ENCODE assay signal across 19 mouse cellular contexts in the genomic region with DNA sequence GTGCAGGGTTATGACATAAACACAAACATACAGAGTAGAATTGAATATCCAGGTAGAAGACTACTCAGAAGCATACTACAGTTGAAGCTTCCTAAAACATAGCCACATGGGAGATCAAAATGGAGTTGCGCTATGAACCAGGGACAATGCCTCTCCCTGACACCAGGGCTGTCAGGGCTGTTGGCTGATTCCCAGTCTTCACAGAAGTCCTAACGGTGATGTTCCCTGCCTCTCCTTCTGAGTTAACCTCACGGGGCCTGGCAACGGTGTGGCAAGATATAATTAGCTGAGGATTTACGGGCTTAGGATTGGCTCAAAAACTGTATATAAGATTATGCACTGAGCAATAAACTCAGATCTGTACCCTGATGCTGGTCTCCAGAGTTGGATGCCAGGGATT.
DNase-seq lines count a peak whose midpoint lies in the region; ATAC-seq and TF ChIP-seq lines count a peak whose summit lies in the region.
"Had no signal": no experiment of that assay in that cellular context is flagged by ENCODE, and none has a peak within 500 bp of the region (broad histone marks: within the 10 kb centered on the region; RNA-seq: fewer than 3 reads in every experiment).

No protein-coding gene starts in this region.

- H3K9ac ChIP-seq in hindbrain, embryonic 13.5 days: no peak overlapping the region
- no peak overlapping the region for H3K9ac ChIP-seq in hindbrain, postnatal 0 days (replicated peaks; ENCODE audit: low read length)
- no peak overlapping the region for H3K9ac ChIP-seq in neural tube, embryonic 13.5 days
- H3K9ac ChIP-seq: embryonic facial prominence, embryonic 12.5 days; embryonic facial prominence, embryonic 15.5 days; hindbrain, embryonic 15.5 days; intestine, embryonic 15.5 days had no signal

- TF ChIP-seq CTCF in cerebellum, adult 2 months (IDR thresholded peaks at IDR 0.05; ENCODE audit: borderline replicate concordance, insufficient read depth, low read depth, low read length): no peak
- TF ChIP-seq CTCF in hindbrain, postnatal 0 days (IDR thresholded peaks at IDR 0.05; ENCODE audit: low read depth): no peak
- no peak for TF ChIP-seq CTCF in brain, embryonic 14.5 days (IDR thresholded peaks at IDR 0.05; ENCODE audit: borderline replicate concordance, extremely low read depth, insufficient read depth, insufficient read length)

- no peaks in the 10 kb centered on the region for H3K9me3 ChIP-seq in hindbrain, embryonic 13.5 days
- no peaks in the 10 kb centered on the region for H3K9me3 ChIP-seq in hindbrain, postnatal 0 days (ENCODE audit: low read length)
- no peaks in the 10 kb centered on the region for H3K9me3 ChIP-seq in neural tube, embryonic 13.5 days
- H3K9me3 ChIP-seq: embryonic facial prominence, embryonic 12.5 days; embryonic facial prominence, embryonic 15.5 days; hindbrain, embryonic 15.5 days; intestine, embryonic 15.5 days had no signal

- no peaks in the 10 kb centered on the region for H3K36me3 ChIP-seq in hindbrain, embryonic 13.5 days
- no peaks in the 10 kb centered on the region for H3K36me3 ChIP-seq in hindbrain, postnatal 0 days (ENCODE audit: insufficient read depth, low read length)
- H3K36me3 ChIP-seq in neural tube, embryonic 13.5 days: no peaks in the 10 kb centered on the region
- H3K36me3 ChIP-seq: embryonic facial prominence, embryonic 12.5 days; embryonic facial prominence, embryonic 15.5 days; hindbrain, embryonic 15.5 days; intestine, embryonic 15.5 days had no signal

- DNase-seq in cerebellum, postnatal 10 days: peak; percentile 17 to 26
- DNase-seq in cerebellum, adult 2 months: no peak
- DNase-seq in hindbrain, postnatal 0 days (ENCODE audit: low spot score): no peak
- no peak for DNase-seq in neural tube, embryonic 10.5 days (ENCODE audit: extremely low spot score, low spot score)
- DNase-seq in brain, embryonic 14.5 days (ENCODE audit: low read depth): peak; percentile 35
- DNase-seq: adrenal gland, adult 8-10 months; adrenal gland, postnatal 25 days; cerebellum, adult 18-20 months; gastrocnemius, postnatal 10 days; gastrocnemius, postnatal 36 days had no signal

- H3K4me1 ChIP-seq in cerebellum, adult 2 months (ENCODE audit: control insufficient read depth, insufficient read depth, low read length): peaks cover 3% of the 10 kb centered on the region
- H3K4me1 ChIP-seq in hindbrain, embryonic 13.5 days (replicated peaks): no peaks in the 10 kb centered on the region
- no peaks in the 10 kb centered on the region for H3K4me1 ChIP-seq in hindbrain, postnatal 0 days (ENCODE audit: insufficient read depth, low read length)
- peaks cover 11% of the 10 kb centered on the region; the same call in 1 of the 2 replicates for H3K4me1 ChIP-seq in neural tube, embryonic 13.5 days (replicated peaks)
- H3K4me1 ChIP-seq: embryonic facial prominence, embryonic 12.5 days; embryonic facial prominence, embryonic 15.5 days; intestine, embryonic 15.5 days had no signal

- no peak overlapping the region for H3K4me3 ChIP-seq in cerebellum, adult 2 months (replicated peaks; ENCODE audit: insufficient read depth, low read depth, low read length)
- no peak overlapping the region for H3K4me3 ChIP-seq in hindbrain, embryonic 13.5 days
- no peak overlapping the region for H3K4me3 ChIP-seq in hindbrain, postnatal 0 days (ENCODE audit: low read length)
- H3K4me3 ChIP-seq in neural tube, embryonic 13.5 days: no peak overlapping the region
- H3K4me3 ChIP-seq: embryonic facial prominence, embryonic 12.5 days; embryonic facial prominence, embryonic 15.5 days; hindbrain, embryonic 15.5 days; intestine, embryonic 15.5 days had no signal

- TF ChIP-seq POLR2A in cerebellum, adult 2 months (IDR thresholded peaks at IDR 0.05; ENCODE audit: borderline replicate concordance, insufficient read depth, low read length): no peak
- no peak for TF ChIP-seq POLR2A in brain, embryonic 14.5 days (IDR thresholded peaks at IDR 0.05; ENCODE audit: borderline replicate concordance, extremely low read depth, insufficient read depth, insufficient read length, poor library complexity, severe bottlenecking)

- H3K27me3 ChIP-seq in cerebellum, adult 2 months (ENCODE audit: control insufficient read depth, insufficient read depth, low read length): no peaks in the 10 kb centered on the region
- no peaks in the 10 kb centered on the region for H3K27me3 ChIP-seq in hindbrain, embryonic 13.5 days
- no peaks in the 10 kb centered on the region for H3K27me3 ChIP-seq in hindbrain, postnatal 0 days (ENCODE audit: insufficient read depth, low read length)
- H3K27me3 ChIP-seq in neural tube, embryonic 13.5 days: no peaks in the 10 kb centered on the region
- H3K27me3 ChIP-seq: embryonic facial prominence, embryonic 12.5 days; embryonic facial prominence, embryonic 15.5 days; hindbrain, embryonic 15.5 days; intestine, embryonic 15.5 days had no signal

- WGBS in cerebellum, adult 2 months: 17% methylated on average over 5 of the region's 5 CpGs
- WGBS in hindbrain, embryonic 13.5 days: 68% methylated on average over 5 of the region's 5 CpGs
- 47% methylated on average over 5 of the region's 5 CpGs for WGBS in hindbrain, postnatal 0 days
- 70% methylated on average over 5 of the region's 5 CpGs for WGBS in neural tube, embryonic 13.5 days

- ATAC-seq in hindbrain, embryonic 13.5 days (ENCODE audit: low FRiP score): peak; percentile 46; the same call in 1 of the 2 replicates
- ATAC-seq in hindbrain, postnatal 0 days: no peak
- peak; percentile 50; the same call in 1 of the 2 replicates for ATAC-seq in neural tube, embryonic 13.5 days (ENCODE audit: low read depth)
- ATAC-seq: activated CD4-positive, CD25-positive, alpha-beta regulatory T cell, adult 4 months; forebrain, embryonic 16.5 days; intestine, embryonic 15.5 days had no signal

- no peak overlapping the region for H3K27ac ChIP-seq in cerebellum, adult 2 months (ENCODE audit: insufficient read depth, low read length)
- H3K27ac ChIP-seq in hindbrain, embryonic 13.5 days: no peak overlapping the region
- H3K27ac ChIP-seq in hindbrain, postnatal 0 days: no peak overlapping the region
- no peak overlapping the region for H3K27ac ChIP-seq in neural tube, embryonic 13.5 days (replicated peaks)
- H3K27ac ChIP-seq: embryonic facial prominence, embryonic 12.5 days; embryonic facial prominence, embryonic 15.5 days; hindbrain, embryonic 15.5 days; intestine, embryonic 15.5 days had no signal

- no peak overlapping the region for H3K4me2 ChIP-seq in hindbrain, embryonic 13.5 days
- no peak overlapping the region for H3K4me2 ChIP-seq in hindbrain, postnatal 0 days (ENCODE audit: low read depth, low read length)
- no peak overlapping the region for H3K4me2 ChIP-seq in neural tube, embryonic 13.5 days
- H3K4me2 ChIP-seq: embryonic facial prominence, embryonic 12.5 days; embryonic facial prominence, embryonic 15.5 days; heart, embryonic 11.5 days; hindbrain, embryonic 15.5 days; intestine, embryonic 15.5 days had no signal

Comparison
In these comparisons a context has a peak if more than half of its experiments do, and no peak if none do; other contexts are left out.
1. DNase-seq: peak in cerebellum, postnatal 10 days (2 of 2) and brain, embryonic 14.5 days (single experiment); none in cerebellum, adult 2 months (0 of 2), hindbrain, postnatal 0 days (single experiment) and neural tube, embryonic 10.5 days (single experiment).